Mouse (Mus musculus): ENCODE measurements around the gene Pramel1. TPM values are rescaled to one million over a fixed set of nuclear protein-coding genes. Genes with fewer than 3 reads are reported as not detected.
A peak's percentile ranks its signal among the peaks of the same experiment; 100 is the strongest.
"Not testable (repeated sequence)": the region's sequence is repeated elsewhere in the genome, so short reads cannot be mapped to it uniquely, and the experiment has no call there.

Gene Pramel1
- 9.3 and 12.3 TPM in 2 replicates for polyA plus RNA-seq (2012; rRNA removed)

- Histone ChIP-seq H3K4me1 (ENCODE audit: control insufficient read depth, insufficient read depth, low read length) (peaks cover 7% of the 10 kb centered on the region), H3K36me3 (ENCODE audit: control insufficient read depth, insufficient read depth, low read length) (no peaks in the 10 kb centered on the region), H3K27ac (ENCODE audit: control insufficient read depth, insufficient read depth, low read depth, low read length) (peak within 1 kb of the TSS; percentile 87), H3K4me3 (ENCODE audit: control insufficient read depth, low read depth, low read length) (peak within 1 kb of the TSS; percentile 93), H3K27me3 (ENCODE audit: control insufficient read depth, insufficient read depth, low read length) (no peaks in the 10 kb centered on the region)
- TF ChIP-seq POLR2A (IDR thresholded peaks at IDR 0.05; ENCODE audit: control insufficient read depth, low read depth, low read length): 0 out of 2 replicates have a peak, but pooled peaks have one; percentile 91
- TF ChIP-seq CTCF (IDR thresholded peaks at IDR 0.05; ENCODE audit: control insufficient read depth, insufficient read depth, insufficient replicate concordance, low read depth, low read length): no peak
These were observed at the start of gene Pramel1 for GRCm38 (mm10) chr4:143394181-143394580. Gene Pramel1, plus strand, starts transcription at chr4:143394428.

- H3K4me3 ChIP-seq (ENCODE audit: control insufficient read depth, low read depth, low read length); H3K27me3 ChIP-seq (ENCODE audit: control insufficient read depth, insufficient read depth, low read length); H3K27ac ChIP-seq (ENCODE audit: control insufficient read depth, insufficient read depth, low read depth, low read length); H3K36me3 ChIP-seq (ENCODE audit: control insufficient read depth, insufficient read depth, low read length): not testable (repeated sequence)
- H3K4me1 ChIP-seq (ENCODE audit: control insufficient read depth, insufficient read depth, low read length): peaks cover 10% of the 10 kb centered on the region
These were observed 48.7 kb upstream of the Pramel1 start for GRCm38 (mm10) chr4:143345491-143345890.

- TF ChIP-seq CTCF (IDR thresholded peaks at IDR 0.05; ENCODE audit: control insufficient read depth, insufficient read depth, insufficient replicate concordance, low read depth, low read length) (no peak), POLR2A (IDR thresholded peaks at IDR 0.05; ENCODE audit: control insufficient read depth, low read depth, low read length) (no peak)
- no peak overlapping the region for H3K27ac ChIP-seq (ENCODE audit: control insufficient read depth, insufficient read depth, low read depth, low read length)
- no peak overlapping the region for H3K4me3 ChIP-seq (ENCODE audit: control insufficient read depth, low read depth, low read length)
- H3K27me3 ChIP-seq (ENCODE audit: control insufficient read depth, insufficient read depth, low read length): no peaks in the 10 kb centered on the region
- peaks cover 10% of the 10 kb centered on the region for H3K4me1 ChIP-seq (ENCODE audit: control insufficient read depth, insufficient read depth, low read length)
- no peaks in the 10 kb centered on the region for H3K36me3 ChIP-seq (ENCODE audit: control insufficient read depth, insufficient read depth, low read length)
These were observed 45.5 kb upstream of the Pramel1 start for GRCm38 (mm10) chr4:143348678-143349077.

- H3K4me1 ChIP-seq (ENCODE audit: control insufficient read depth, insufficient read depth, low read length): peaks cover 10% of the 10 kb centered on the region
- TF ChIP-seq POLR2A (IDR thresholded peaks at IDR 0.05; ENCODE audit: control insufficient read depth, low read depth, low read length) (no peak), CTCF (IDR thresholded peaks at IDR 0.05; ENCODE audit: control insufficient read depth, insufficient read depth, insufficient replicate concordance, low read depth, low read length) (no peak)
- no peak within 1 kb of the TSS for H3K27ac ChIP-seq (ENCODE audit: control insufficient read depth, insufficient read depth, low read depth, low read length)
- H3K27me3 ChIP-seq (ENCODE audit: control insufficient read depth, insufficient read depth, low read length): no peaks in the 10 kb centered on the region
- H3K36me3 ChIP-seq (ENCODE audit: control insufficient read depth, insufficient read depth, low read length): no peaks in the 10 kb centered on the region
- peak within 1 kb of the TSS; percentile 1 for H3K4me3 ChIP-seq (ENCODE audit: control insufficient read depth, low read depth, low read length)
These were observed 44.7 kb upstream of the Pramel1 start, which contains the start of gene Lrrc38 for GRCm38 (mm10) chr4:143349484-143349906. Gene Lrrc38, plus strand, starts transcription at chr4:143349757.

GRCm38 (mm10) chr4:143350047-143351015 is 43.9 kb upstream of the Pramel1 start:
- Histone ChIP-seq H3K36me3 (ENCODE audit: control insufficient read depth, insufficient read depth, low read length) (no peaks in the 10 kb centered on the region), H3K27ac (ENCODE audit: control insufficient read depth, insufficient read depth, low read depth, low read length) (no peak overlapping the region)
- TF ChIP-seq CTCF (IDR thresholded peaks at IDR 0.05; ENCODE audit: control insufficient read depth, insufficient read depth, insufficient replicate concordance, low read depth, low read length) (no peak), POLR2A (IDR thresholded peaks at IDR 0.05; ENCODE audit: control insufficient read depth, low read depth, low read length) (no peak)

GRCm38 (mm10) chr4:143352301-143352700 is 41.9 kb upstream of the Pramel1 start:
- Histone ChIP-seq H3K27me3 (ENCODE audit: control insufficient read depth, insufficient read depth, low read length) (no peaks in the 10 kb centered on the region), H3K4me3 (ENCODE audit: control insufficient read depth, low read depth, low read length) (no peak overlapping the region), H3K4me1 (ENCODE audit: control insufficient read depth, insufficient read depth, low read length) (peaks cover 10% of the 10 kb centered on the region), H3K27ac (ENCODE audit: control insufficient read depth, insufficient read depth, low read depth, low read length) (no peak overlapping the region), H3K36me3 (ENCODE audit: control insufficient read depth, insufficient read depth, low read length) (no peaks in the 10 kb centered on the region)
- no peak for TF ChIP-seq CTCF (IDR thresholded peaks at IDR 0.05; ENCODE audit: control insufficient read depth, insufficient read depth, insufficient replicate concordance, low read depth, low read length)
- TF ChIP-seq POLR2A (IDR thresholded peaks at IDR 0.05; ENCODE audit: control insufficient read depth, low read depth, low read length): no peak

More at GRCm38 (mm10) chr4:143350047-143351015, 43.9 kb upstream of the Pramel1 start:
- H3K4me3 ChIP-seq (ENCODE audit: control insufficient read depth, low read depth, low read length): peak overlapping the region; percentile 1; the same call in 1 of the 2 replicates
- no peaks in the 10 kb centered on the region for H3K27me3 ChIP-seq (ENCODE audit: control insufficient read depth, insufficient read depth, low read length)
- peaks cover 10% of the 10 kb centered on the region for H3K4me1 ChIP-seq (ENCODE audit: control insufficient read depth, insufficient read depth, low read length)

GRCm38 (mm10) chr4:143361520-143361919 is 32.7 kb upstream of the Pramel1 start:
- Histone ChIP-seq H3K36me3 (ENCODE audit: control insufficient read depth, insufficient read depth, low read length) (no peaks in the 10 kb centered on the region), H3K27me3 (ENCODE audit: control insufficient read depth, insufficient read depth, low read length) (no peaks in the 10 kb centered on the region), H3K4me3 (ENCODE audit: control insufficient read depth, low read depth, low read length) (no peak overlapping the region), H3K27ac (ENCODE audit: control insufficient read depth, insufficient read depth, low read depth, low read length) (no peak overlapping the region), H3K4me1 (ENCODE audit: control insufficient read depth, insufficient read depth, low read length) (no peaks in the 10 kb centered on the region)
- TF ChIP-seq POLR2A (IDR thresholded peaks at IDR 0.05; ENCODE audit: control insufficient read depth, low read depth, low read length): no peak
- TF ChIP-seq CTCF (IDR thresholded peaks at IDR 0.05; ENCODE audit: control insufficient read depth, insufficient read depth, insufficient replicate concordance, low read depth, low read length): no peak
